Mouse (Mus musculus) heart, postnatal 0 days (tissue): ENCODE data around the gene Adar. TPM values are rescaled to one million over a fixed set of nuclear protein-coding genes. Genes with fewer than 3 reads are reported as not detected.
A peak's percentile ranks its signal among the peaks of the same experiment; 100 is the strongest.

Source experiments
- ATAC-seq: fragments of 200-750 bp; cut with Nextera tagmentation; 2 replicates; pipeline ENCODE4 v1.8.0; 2017; ENCODE audit warnings: low read depth, moderate number of reproducible peaks, moderate library complexity; ENCODE audit not compliant: insufficient read depth
- DNase-seq: peaks from one replicate; pipeline ENCODE4 v3.0.0-alpha.2; 2016; ENCODE audit warnings: low spot score
- H3K27ac ChIP-seq: fragments of 300-500 bp; sonication (generic); 2 replicates; pipeline ENCODE4 v1.5.1; 2014; ENCODE audit warnings: low read depth, mild to moderate bottlenecking
- H3K27me3 ChIP-seq: fragments of 300-500 bp; sonication (generic); 2 replicates; pipeline ENCODE4 v1.6.1; 2014; ENCODE audit warnings: low read length, mixed read lengths; ENCODE audit not compliant: control insufficient read depth, insufficient read depth
- H3K36me3 ChIP-seq: fragments of 300-500 bp; sonication (generic); replicated peaks from 2 replicates; pipeline ENCODE4 v1.6.1; 2014; ENCODE audit warnings: low read length, mixed read lengths; ENCODE audit not compliant: control insufficient read depth, insufficient read depth
- H3K4me1 ChIP-seq: fragments of 300-500 bp; sonication (generic); 2 replicates; pipeline ENCODE4 v1.6.1; 2014; ENCODE audit warnings: antibody characterized with exemption; ENCODE audit not compliant: control insufficient read depth, insufficient read depth
- H3K4me2 ChIP-seq: fragments of 300-500 bp; sonication (generic); 2 replicates; pipeline ENCODE4 v1.6.1; 2014; ENCODE audit warnings: low read depth, mild to moderate bottlenecking, low read length, moderate library complexity
- H3K4me3 ChIP-seq: fragments of 300-500 bp; sonication (generic); 2 replicates; pipeline ENCODE4 v1.5.1; 2014; ENCODE audit warnings: low read depth, low read length
- H3K9ac ChIP-seq: fragments of 300-500 bp; sonication (generic); replicated peaks from 2 replicates; pipeline ENCODE4 v1.6.1; 2014; ENCODE audit warnings: low read depth, low read length, mixed read lengths
- H3K9me3 ChIP-seq: fragments of 300-500 bp; sonication (generic); replicated peaks from 2 replicates; pipeline ENCODE4 v1.6.1; 2016; ENCODE audit warnings: low read length; ENCODE audit not compliant: control insufficient read depth
- CTCF ChIP-seq: IDR thresholded peaks from 2 replicates; pipeline ENCODE4 v1.5.1; 2016; ENCODE audit warnings: antibody characterized with exemption, control low read depth, low read depth
- EP300 ChIP-seq: IDR thresholded peaks from 2 replicates; pipeline ENCODE4 v1.6.1; 2016; ENCODE audit warnings: antibody characterized with exemption, low read depth
- WGBS: fragments of 180-500 bp; shearing (Covaris S2); extraction: QIAGEN DNeasy Blood & Tissue Kit; methylation state at CpG from one replicate; pipeline ENCODE4 v1.1.7; 2014; 5-methylcytosine and 5-hydroxymethylcytosine counted together
- polyA plus RNA-seq: library from polyadenylated mRNA; unstranded; fragments of >200 nt; fragmentation: Nextera tagmentation; extraction: Ambion mirVana; gene quantifications from 2 replicates; pipeline ENCODE4 v1.2.1, GENCODE M21; 2015
- total RNA-seq: library from RNA; depleted of rRNA; stranded (reverse); fragments of >200 nt; gene quantifications from 2 replicates; pipeline ENCODE4 v1.2.3, GENCODE M21; 2014; ENCODE audit warnings: low replicate concordance

The Adar gene
- total and polyA plus RNA-seq, 2 experiments from 2014 or later: 4.4 to 36.7 TPM

- peaks cover 17% of the 10 kb centered on the region; the same call in 1 of the 2 replicates for H3K27me3 ChIP-seq
- 34% methylated on average over 5 of the region's 5 CpGs for WGBS
- DNase-seq (no peak), ATAC-seq (no peak)
- H3K4me2 ChIP-seq: no peak overlapping the region
- no peak overlapping the region for H3K9ac ChIP-seq
- no peak overlapping the region for H3K4me3 ChIP-seq
- TF ChIP-seq CTCF (no peak), EP300 (no peak)
- H3K9me3 ChIP-seq: no peaks in the 10 kb centered on the region
- H3K27ac ChIP-seq: no peak overlapping the region
- no peaks in the 10 kb centered on the region for H3K4me1 ChIP-seq
- H3K36me3 ChIP-seq: no peaks in the 10 kb centered on the region
Measured at GRCm38 (mm10) chr3:89686031-89686430, 28.8 kb upstream of the Adar start.

GRCm38 (mm10) chr3:89688694-89689581 is 25.9 kb upstream of the Adar start:
- no peaks in the 10 kb centered on the region for H3K4me1 ChIP-seq
- no peaks in the 10 kb centered on the region for H3K36me3 ChIP-seq
- H3K27ac ChIP-seq: no peak overlapping the region
- peak; percentile 77 for ATAC-seq
- peak; percentile 80 for DNase-seq
- WGBS: 6% methylated on average over 25 of the region's 25 CpGs
- TF ChIP-seq EP300 (no peak), CTCF (peak; percentile 99)
- H3K27me3 ChIP-seq: peaks cover 17% of the 10 kb centered on the region; the same call in 1 of the 2 replicates
- H3K9ac ChIP-seq: no peak overlapping the region
- no peaks in the 10 kb centered on the region for H3K9me3 ChIP-seq
- H3K4me2 ChIP-seq: peak overlapping the region; percentile 59
- peak overlapping the region; percentile 33 for H3K4me3 ChIP-seq

- Histone ChIP-seq H3K36me3 (no peaks in the 10 kb centered on the region), H3K4me3 (no peak overlapping the region), H3K4me1 (no peaks in the 10 kb centered on the region), H3K4me2 (no peak overlapping the region), H3K27me3 (peaks cover 17% of the 10 kb centered on the region; the same call in 1 of the 2 replicates), H3K27ac (no peak overlapping the region), H3K9ac (no peak overlapping the region), H3K9me3 (no peaks in the 10 kb centered on the region)
- TF ChIP-seq CTCF (no peak), EP300 (no peak)
- 62% methylated on average over 9 of the region's 9 CpGs for WGBS
- ATAC-seq: no peak
- no peak for DNase-seq
Measured at GRCm38 (mm10) chr3:89691776-89692175, 23.0 kb upstream of the Adar start.

GRCm38 (mm10) chr3:89696152-89696821 is 18.5 kb upstream of the Adar start:
- H3K4me1 ChIP-seq: no peaks in the 10 kb centered on the region
- no peak overlapping the region for H3K4me3 ChIP-seq
- H3K27ac ChIP-seq: no peak overlapping the region
- no peaks in the 10 kb centered on the region for H3K27me3 ChIP-seq
- no peaks in the 10 kb centered on the region for H3K9me3 ChIP-seq
- TF ChIP-seq CTCF: no peak
- no peak for TF ChIP-seq EP300
- ATAC-seq: no peak
- DNase-seq: no peak
- H3K9ac ChIP-seq: no peak overlapping the region
- H3K4me2 ChIP-seq: no peak overlapping the region
- H3K36me3 ChIP-seq: no peaks in the 10 kb centered on the region
- 78% methylated on average over 12 of the region's 12 CpGs for WGBS

GRCm38 (mm10) chr3:89698958-89699357 is 15.9 kb upstream of the Adar start:
- ATAC-seq: no peak
- H3K27ac ChIP-seq: no peak overlapping the region
- H3K9me3 ChIP-seq: no peaks in the 10 kb centered on the region
- no peaks in the 10 kb centered on the region for H3K4me1 ChIP-seq
- no peak overlapping the region for H3K9ac ChIP-seq
- TF ChIP-seq EP300 (no peak), CTCF (no peak)
- H3K27me3 ChIP-seq: no peaks in the 10 kb centered on the region
- DNase-seq: no peak
- no peak overlapping the region for H3K4me3 ChIP-seq
- WGBS: 72% methylated on average over 1 of the region's 1 CpGs
- H3K4me2 ChIP-seq: no peak overlapping the region
- H3K36me3 ChIP-seq: no peaks in the 10 kb centered on the region
